Mouse (Mus musculus) heart, postnatal 0 days (tissue): Measurements from ENCODE around the gene Sp7.

Experiments used
- CTCF ChIP-seq: IDR thresholded peaks from 2 replicates; pipeline ENCODE4 v1.5.1; 2016; ENCODE audit warnings: antibody characterized with exemption, control low read depth, low read depth
- EP300 ChIP-seq: IDR thresholded peaks from 2 replicates; pipeline ENCODE4 v1.6.1; 2016; ENCODE audit warnings: antibody characterized with exemption, low read depth

DNA sequence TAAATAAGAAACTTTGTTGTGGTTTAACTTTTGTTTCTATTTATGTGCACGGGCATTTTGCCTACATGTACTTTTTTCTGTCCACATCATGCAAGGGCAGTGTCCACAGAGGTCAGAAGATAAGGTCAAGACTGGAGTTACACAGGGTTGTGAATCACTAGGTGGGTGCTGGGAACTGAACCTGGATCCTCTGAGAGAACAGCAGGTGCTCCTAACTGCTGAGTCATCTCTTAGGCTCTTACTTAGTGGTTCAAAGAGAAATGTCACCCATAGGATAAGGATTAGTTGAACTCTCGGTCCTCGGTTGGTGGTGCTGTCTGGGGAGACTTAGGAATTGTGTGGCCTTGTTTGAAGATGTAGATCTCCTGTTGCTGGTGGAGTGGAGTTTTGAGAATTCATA lies 22.0 kb upstream of the Sp7 start:
- TF ChIP-seq CTCF (no peak), EP300 (no peak)
